Mouse (Mus musculus) thymus, adult 2 months (tissue): ENCODE measurements around the gene Sema3d. TPM values are rescaled to one million over a fixed set of nuclear protein-coding genes. Genes with fewer than 3 reads are reported as not detected.

Experiments
- DNase-seq: peaks from one replicate; pipeline ENCODE4 v3.0.0; 2021
- H3K27ac ChIP-seq: fragments of 200-500 bp; 2 replicates; pipeline ENCODE4 v1.5.1; 2012; ENCODE audit warnings: low read length, control low read depth; ENCODE audit not compliant: control insufficient read depth, insufficient read depth
- H3K27me3 ChIP-seq: fragments of 200-500 bp; 2 replicates; pipeline ENCODE4 v1.6.1; 2012; ENCODE audit warnings: mild to moderate bottlenecking, low read length, moderate library complexity, mixed read lengths; ENCODE audit not compliant: control insufficient read depth, insufficient read depth
- H3K36me3 ChIP-seq: fragments of 200-500 bp; 2 replicates; pipeline ENCODE4 v1.6.1; 2012; ENCODE audit warnings: mild to moderate bottlenecking, low read length, moderate library complexity; ENCODE audit not compliant: control insufficient read depth, insufficient read depth
- H3K4me1 ChIP-seq: fragments of 200-500 bp; replicated peaks from 2 replicates; pipeline ENCODE4 v1.6.1; 2012; ENCODE audit warnings: low read length; ENCODE audit not compliant: control insufficient read depth, insufficient read depth
- H3K4me3 ChIP-seq: fragments of 200-500 bp; 2 replicates; pipeline ENCODE4 v1.5.1; 2012; ENCODE audit warnings: mild to moderate bottlenecking, low read length, control low read depth, moderate library complexity; ENCODE audit not compliant: control insufficient read depth, insufficient read depth
- CTCF ChIP-seq: fragments of 200-500 bp; IDR thresholded peaks from 2 replicates; pipeline ENCODE4 v1.5.1; 2012; ENCODE audit warnings: mild to moderate bottlenecking, control low read depth, low read length, moderate library complexity, borderline replicate concordance; ENCODE audit not compliant: control insufficient read depth, poor library complexity, insufficient read depth; ENCODE audit errors: extremely low read depth
- POLR2A ChIP-seq: fragments of 200-500 bp; IDR thresholded peaks from 2 replicates; pipeline ENCODE4 v1.6.1; 2012; ENCODE audit warnings: mild to moderate bottlenecking, low read length, control low read depth, moderate library complexity; ENCODE audit not compliant: control insufficient read depth, poor library complexity, insufficient read depth; ENCODE audit errors: extremely low read depth
- WGBS: fragments of 180-500 bp; shearing (Covaris S2); methylation state at CpG from one replicate; pipeline ENCODE4 v1.1.7; 2018; 5-methylcytosine and 5-hydroxymethylcytosine counted together
- polyA plus RNA-seq: library from polyadenylated mRNA; depleted of rRNA; stranded (reverse); fragments of >200 nt; gene quantifications from 2 replicates; pipeline ENCODE4 v1.2.3, GENCODE M21; 2012

Sema3d gene
- polyA plus RNA-seq, 1 experiment = 0.40 TPM

DNA sequence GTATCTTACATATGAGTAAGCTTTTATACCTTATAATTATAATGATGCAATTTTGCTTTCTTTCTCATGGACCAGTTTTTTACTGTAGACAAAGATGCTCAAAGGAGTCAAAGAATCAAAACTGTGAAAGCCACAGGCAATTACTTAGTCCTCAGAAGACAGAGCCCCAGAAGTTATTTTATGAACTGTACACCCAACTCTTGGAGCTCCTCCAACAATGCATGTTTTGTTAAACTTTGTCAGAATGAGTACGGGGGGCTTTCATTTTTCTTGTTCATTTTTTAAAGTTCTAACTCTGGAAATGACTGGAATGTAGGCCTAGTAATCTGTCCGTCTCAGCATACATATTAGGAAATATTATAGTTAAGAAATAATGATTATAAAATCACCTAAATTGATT lies 16.1 kb downstream of the Sema3d start:
- Histone ChIP-seq H3K27me3 (no peaks in the 10 kb centered on the region), H3K4me3 (no peak overlapping the region), H3K36me3 (no peaks in the 10 kb centered on the region), H3K27ac (no peak overlapping the region), H3K4me1 (no peaks in the 10 kb centered on the region)
- DNase-seq = no peak
- 91% methylated on average over 2 of the region's 2 CpGs for WGBS
- TF ChIP-seq POLR2A = no peak
- no peak for TF ChIP-seq CTCF

DNA sequence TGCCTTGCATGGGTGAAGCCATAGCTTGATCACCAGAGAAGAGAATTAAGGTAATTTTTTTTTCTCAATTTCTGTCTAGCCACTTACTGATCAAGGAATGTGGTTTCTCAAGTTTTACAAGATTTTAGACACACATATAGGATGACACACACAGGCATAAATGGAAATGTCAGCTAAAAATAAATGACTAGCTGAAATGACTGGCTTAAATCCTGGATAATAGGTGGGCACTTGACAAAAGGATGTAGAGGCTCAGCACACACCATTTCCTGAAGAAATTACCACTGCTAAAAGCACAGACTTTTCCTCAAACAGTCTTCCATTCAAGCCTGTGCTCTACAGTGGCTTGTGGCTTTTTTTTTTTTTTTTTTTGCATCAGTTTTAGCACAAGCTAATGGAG lies 21.0 kb downstream of the Sema3d start:
- H3K27ac ChIP-seq = no peak overlapping the region
- H3K4me1 ChIP-seq = no peaks in the 10 kb centered on the region
- H3K4me3 ChIP-seq = no peak overlapping the region
- no peaks in the 10 kb centered on the region for H3K36me3 ChIP-seq
- no peaks in the 10 kb centered on the region for H3K27me3 ChIP-seq
- DNase-seq = no peak
- no peak for TF ChIP-seq POLR2A

- H3K4me3 ChIP-seq = no peak overlapping the region
- TF ChIP-seq CTCF (no peak), POLR2A (no peak)
- H3K27me3 ChIP-seq = no peaks in the 10 kb centered on the region
- no peak overlapping the region for H3K27ac ChIP-seq
- WGBS = 89% methylated on average over 3 of the region's 3 CpGs
- no peak for DNase-seq
- no peaks in the 10 kb centered on the region for H3K36me3 ChIP-seq
- H3K4me1 ChIP-seq = no peaks in the 10 kb centered on the region
Measured at GRCm38 (mm10) chr5:12412595-12412994, 29.4 kb downstream of the Sema3d start.

DNA sequence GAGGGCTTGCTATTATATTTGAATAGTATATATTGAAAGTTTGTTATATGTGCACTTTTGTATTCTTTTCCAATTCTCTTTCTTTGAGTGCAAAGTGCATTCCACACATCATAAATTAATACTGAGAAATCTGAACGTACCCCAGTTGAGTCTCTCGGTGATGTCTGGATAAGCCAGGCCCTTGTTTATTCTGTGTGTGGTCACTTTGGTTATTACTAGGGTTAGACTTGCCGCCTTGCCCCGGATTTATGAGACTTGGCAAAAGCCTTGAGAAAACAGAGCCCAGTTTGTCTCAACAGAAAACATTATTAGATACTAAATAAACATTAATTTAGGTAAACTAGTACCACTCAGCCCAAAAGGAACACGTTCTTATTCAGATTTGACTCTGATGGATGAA lies 40.1 kb downstream of the Sema3d start:
- H3K27me3 ChIP-seq = no peaks in the 10 kb centered on the region
- no peak overlapping the region for H3K27ac ChIP-seq
- 92% methylated on average over 5 of the region's 5 CpGs for WGBS
- no peak overlapping the region for H3K4me3 ChIP-seq
- no peak for DNase-seq
- no peaks in the 10 kb centered on the region for H3K4me1 ChIP-seq
- H3K36me3 ChIP-seq = no peaks in the 10 kb centered on the region
- no peak for TF ChIP-seq POLR2A
- TF ChIP-seq CTCF = no peak

DNA sequence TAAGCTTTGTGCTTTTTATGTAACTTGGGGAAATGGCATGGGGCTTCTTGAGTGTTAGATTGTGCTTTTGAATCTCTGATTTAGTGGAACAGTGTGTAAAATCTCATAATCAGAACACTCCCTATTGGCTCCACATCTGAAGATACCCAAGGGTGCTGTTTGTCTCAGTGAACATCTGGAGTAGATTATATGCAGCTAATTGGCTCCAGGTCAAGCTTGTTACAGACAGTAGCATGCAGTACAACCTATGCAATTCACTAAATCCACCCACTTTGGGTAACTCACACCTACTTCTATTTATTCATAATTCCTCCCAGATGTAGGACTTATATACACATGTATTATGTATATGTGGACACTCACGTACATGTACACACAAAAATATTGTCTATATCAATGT lies 58.6 kb downstream of the Sema3d start:
- no peak overlapping the region for H3K27ac ChIP-seq
- H3K36me3 ChIP-seq = no peaks in the 10 kb centered on the region
- TF ChIP-seq CTCF (no peak), POLR2A (no peak)
- no peak overlapping the region for H3K4me3 ChIP-seq
- DNase-seq = no peak
- H3K27me3 ChIP-seq = no peaks in the 10 kb centered on the region
- H3K4me1 ChIP-seq = no peaks in the 10 kb centered on the region
- 88% methylated on average over 1 of the region's 1 CpGs for WGBS

- no peak for TF ChIP-seq POLR2A
- TF ChIP-seq CTCF = no peak
- 94% methylated on average over 7 of the region's 7 CpGs for WGBS
- H3K36me3 ChIP-seq = no peaks in the 10 kb centered on the region
- no peaks in the 10 kb centered on the region for H3K27me3 ChIP-seq
- DNase-seq = no peak
- no peak overlapping the region for H3K4me3 ChIP-seq
- no peaks in the 10 kb centered on the region for H3K4me1 ChIP-seq
- H3K27ac ChIP-seq = no peak overlapping the region
Measured at GRCm38 (mm10) chr5:12442176-12443105, 59.3 kb downstream of the Sema3d start.

- Histone ChIP-seq H3K4me3 (no peak overlapping the region), H3K27me3 (no peaks in the 10 kb centered on the region), H3K27ac (no peak overlapping the region), H3K4me1 (no peaks in the 10 kb centered on the region), H3K36me3 (no peaks in the 10 kb centered on the region)
- WGBS = 92% methylated on average over 4 of the region's 4 CpGs
- no peak for DNase-seq
- TF ChIP-seq POLR2A (no peak), CTCF (no peak)
Measured at GRCm38 (mm10) chr5:12451089-12451488, 67.9 kb downstream of the Sema3d start.

- H3K36me3 ChIP-seq = no peaks in the 10 kb centered on the region
- no peaks in the 10 kb centered on the region for H3K4me1 ChIP-seq
- no peaks in the 10 kb centered on the region for H3K27me3 ChIP-seq
- H3K4me3 ChIP-seq = no peak overlapping the region
- no peak overlapping the region for H3K27ac ChIP-seq
- TF ChIP-seq POLR2A (no peak), CTCF (no peak)
- WGBS = 82% methylated on average over 1 of the region's 1 CpGs
- no peak for DNase-seq
Measured at GRCm38 (mm10) chr5:12454946-12455345, 71.8 kb downstream of the Sema3d start.
